Mouse (Mus musculus) activated CD4-positive, CD25-positive, alpha-beta regulatory T cell, adult 4 months (primary cell): ENCODE measurements around the gene Gm44503. TPM values are rescaled to one million over a fixed set of nuclear protein-coding genes. Genes with fewer than 3 reads are reported as not detected.

Source experiments
- ATAC-seq: one replicate; pipeline ENCODE4 v1.8.0; 2017
- polyA plus RNA-seq, 2 experiments: library from polyadenylated mRNA; unstranded; fragments of 100-300 nt; shearing (Covaris generic); gene quantifications; one replicate each; pipeline ENCODE4 v1.2.1; 2017

Gene Gm44503
- polyA plus RNA-seq, 2 experiments from 2014 or later, result not detected

DNA sequence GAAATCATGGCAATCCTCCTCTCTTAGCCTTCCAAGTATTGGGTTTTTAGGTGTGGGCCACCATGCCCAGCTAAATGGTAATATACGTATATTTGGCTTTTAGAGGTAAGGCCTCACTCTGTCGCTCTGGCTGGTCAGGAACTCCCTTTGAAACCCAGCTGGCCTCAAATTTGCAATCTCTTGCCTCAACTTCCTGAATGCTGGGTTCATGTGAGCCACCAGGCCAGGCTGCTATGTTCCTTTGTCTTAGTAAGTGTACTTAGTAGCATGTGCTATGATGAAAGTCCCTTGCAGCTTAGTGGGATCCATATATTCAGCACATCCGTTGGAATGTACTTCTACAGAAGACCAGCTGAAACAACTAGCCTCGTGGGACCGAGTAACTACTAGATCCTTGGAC, 16.1 kb downstream of the Gm44503 start:
- no peak for ATAC-seq

DNA sequence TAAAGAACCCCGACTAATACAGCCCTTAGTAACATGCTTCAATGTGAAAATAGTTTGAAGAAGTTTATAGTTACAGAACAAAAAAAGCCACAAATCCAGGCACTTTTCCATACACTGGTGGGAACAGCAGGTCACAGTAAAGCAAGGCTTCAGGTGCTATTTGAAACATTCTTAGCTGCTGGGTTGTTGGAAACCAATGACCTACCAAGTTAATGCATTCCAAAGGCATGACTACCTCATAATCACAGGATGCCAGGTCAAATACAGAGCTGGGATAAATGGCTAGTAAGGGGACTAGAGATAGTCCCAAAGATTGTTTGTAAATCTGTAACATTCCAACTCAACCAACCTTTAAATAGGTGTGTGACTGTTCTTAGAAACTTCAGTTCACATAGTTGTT, 16.6 kb downstream of the Gm44503 start:
- no peak for ATAC-seq

DNA sequence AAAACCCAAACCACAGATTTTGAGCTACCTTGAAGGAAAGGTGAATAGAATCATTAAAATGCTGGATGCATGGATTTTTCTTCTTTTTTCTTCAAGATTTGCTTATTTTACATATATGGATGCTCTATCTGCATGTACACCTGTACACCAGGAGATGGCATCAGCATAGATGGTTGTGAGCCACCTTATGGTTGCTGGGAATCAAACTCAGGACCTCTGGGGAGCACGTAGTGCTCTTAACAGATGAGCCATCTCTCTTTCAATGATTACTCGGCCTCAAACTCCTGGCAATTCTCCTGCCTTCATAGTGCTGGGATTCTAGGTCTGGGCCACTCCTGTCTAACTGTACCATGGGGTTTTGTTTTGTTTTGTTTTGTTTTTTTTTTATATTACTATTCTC, 24.4 kb downstream of the Gm44503 start:
- no peak for ATAC-seq

DNA sequence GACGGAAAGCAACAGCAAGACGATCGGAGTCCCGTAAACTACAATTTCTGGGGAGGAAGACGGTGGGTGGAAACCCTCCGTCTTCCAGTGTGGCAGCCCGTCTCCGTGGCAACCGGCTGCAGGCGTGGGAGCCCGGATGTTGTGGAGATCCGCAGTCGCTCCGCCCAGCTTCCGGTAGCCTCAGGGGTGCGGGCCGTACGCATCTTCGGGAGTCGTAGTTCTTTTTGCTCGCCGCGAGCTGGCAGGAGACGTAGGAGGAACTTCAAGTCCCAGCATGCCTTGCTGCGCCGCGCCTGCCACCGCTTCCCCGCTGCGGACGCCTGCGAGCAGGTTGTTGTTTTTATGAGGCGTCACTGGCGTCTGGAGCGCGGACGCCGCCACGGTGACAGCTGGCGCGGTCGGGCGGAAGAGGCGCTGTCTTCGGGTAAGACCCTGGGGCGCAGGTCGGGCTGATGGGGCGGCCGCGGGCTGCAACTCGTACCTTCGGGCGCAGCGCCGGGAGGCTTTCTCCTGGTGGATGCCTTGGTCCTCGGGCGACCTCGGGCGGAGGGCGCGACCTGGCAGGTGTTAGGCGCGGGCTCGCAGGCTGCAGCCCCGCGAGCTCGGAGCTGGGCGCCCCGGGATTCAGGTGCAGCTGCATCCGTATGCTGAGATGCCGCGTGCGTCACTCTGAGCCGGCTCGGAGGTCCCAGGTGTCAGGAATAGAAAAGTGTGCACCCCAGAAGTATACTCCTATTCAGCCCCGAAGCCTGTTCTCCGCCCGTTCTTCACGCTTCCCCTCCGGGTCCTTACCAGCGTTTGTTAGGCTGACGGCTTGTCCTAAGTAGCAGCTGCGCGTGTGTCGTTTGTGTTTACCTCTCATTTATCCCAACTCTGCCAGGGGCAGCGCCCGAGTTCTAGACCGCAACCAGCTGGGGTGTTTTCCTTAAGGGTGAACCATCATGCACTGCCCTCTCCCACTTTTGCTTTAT, 26.9 kb downstream of the Gm44503 start, which contains the start of the genes Ccpg1os and Ccpg1:
Gene Ccpg1os, minus strand, starts transcription at position 133 of the 971 bp plus-strand sequence.
Gene Ccpg1, plus strand, starts transcription at position 180 of the 971 bp plus-strand sequence.
- peak; percentile 96 for ATAC-seq

DNA sequence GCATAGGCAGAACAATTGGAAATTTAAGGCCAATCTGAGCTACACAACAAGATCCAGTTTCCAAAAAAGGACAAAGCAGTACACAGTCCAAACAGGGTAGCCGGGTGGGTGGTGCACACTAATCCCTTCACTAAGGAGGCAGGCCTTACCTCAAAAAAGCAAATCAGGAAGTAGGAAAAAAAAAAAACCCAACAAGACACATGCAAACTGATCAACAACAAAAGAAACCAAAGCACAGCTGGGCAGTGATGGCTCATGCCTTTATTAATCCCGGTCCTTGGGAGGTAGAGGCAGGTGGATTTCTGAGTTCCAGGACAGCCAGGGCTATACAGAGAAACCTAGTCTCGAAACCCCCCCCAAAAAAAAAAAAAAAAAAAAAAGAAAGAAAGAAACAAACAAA, 29.1 kb downstream of the Gm44503 start:
- ATAC-seq, result no peak

DNA sequence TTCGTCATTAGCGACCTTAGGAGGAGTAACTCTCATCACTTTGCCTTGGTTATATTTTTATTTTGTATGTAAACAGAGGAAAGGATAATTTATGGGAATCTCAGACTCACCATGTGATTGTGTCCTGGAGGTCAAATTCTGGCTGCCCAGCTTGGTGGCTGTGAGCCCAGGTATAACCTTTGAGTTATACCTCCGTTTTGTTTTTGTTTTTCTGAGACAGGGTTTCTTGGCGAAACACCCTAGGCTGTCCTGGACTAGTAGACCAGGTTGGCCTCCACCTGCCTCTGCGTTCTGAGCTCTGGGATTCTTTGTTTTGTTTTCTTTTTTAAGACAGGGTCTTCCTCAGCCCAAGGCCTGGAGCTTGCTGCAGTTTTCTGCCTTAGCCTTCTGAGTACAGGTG, 30.1 kb downstream of the Gm44503 start:
- no peak for ATAC-seq

DNA sequence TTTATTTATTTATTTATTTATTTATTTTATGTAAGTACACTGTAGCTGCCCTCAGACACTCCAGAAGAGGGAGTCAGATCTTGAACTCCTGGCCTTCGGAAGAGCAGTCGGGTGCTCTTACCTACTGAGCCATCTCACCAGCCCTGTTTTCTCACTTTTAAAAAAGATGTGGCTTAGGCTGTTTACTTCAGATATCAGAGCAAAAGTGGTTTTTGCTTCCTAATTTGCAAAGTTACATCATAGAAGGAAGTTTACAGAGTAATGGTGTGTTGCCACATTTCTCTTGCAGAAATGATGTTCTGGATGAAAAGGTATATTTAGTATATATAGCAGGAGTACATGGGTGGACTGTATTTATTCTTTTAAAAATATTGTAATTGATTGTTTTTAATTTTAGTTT, 32.8 kb downstream of the Gm44503 start:
- ATAC-seq, result no peak

DNA sequence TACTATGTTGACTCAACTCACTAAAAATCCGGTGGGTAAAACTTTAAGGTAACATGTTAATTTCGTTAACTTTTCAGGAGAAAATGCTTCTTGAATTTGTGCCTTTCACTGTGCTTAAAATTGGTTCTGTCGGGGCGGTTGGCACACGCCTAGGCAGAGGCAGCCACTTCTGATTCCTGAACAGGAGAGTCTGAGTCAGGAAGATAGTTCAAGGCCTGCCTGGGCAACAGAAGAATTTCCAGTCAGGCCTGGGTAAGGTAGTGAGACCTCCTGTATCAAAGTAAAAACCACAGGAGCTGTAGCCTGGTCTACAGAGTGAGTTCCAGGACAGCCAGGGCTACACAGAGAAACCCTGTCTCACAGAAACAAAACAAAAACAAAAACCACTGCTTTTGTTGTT, 33.9 kb downstream of the Gm44503 start:
- ATAC-seq, result no peak

DNA sequence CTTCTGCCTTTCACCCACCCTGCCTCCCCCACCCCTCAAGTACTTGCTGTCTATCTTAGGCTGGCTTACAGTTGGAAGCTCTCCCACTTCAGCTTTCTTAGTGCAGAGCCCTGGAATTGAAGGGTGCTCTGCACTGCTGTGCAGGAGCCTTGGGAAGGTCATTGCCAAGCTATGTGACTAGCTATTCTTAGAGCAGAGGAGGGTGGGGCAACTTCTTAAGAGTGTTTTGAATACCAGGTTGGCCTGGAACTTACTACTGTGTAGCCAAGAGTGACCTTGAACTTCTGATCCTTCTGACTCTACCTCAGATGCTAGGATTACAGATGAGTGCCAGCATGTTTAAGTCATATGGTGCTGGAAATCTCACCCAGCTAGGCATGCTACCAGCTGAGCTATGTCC, 37.5 kb downstream of the Gm44503 start:
- ATAC-seq, result no peak

DNA sequence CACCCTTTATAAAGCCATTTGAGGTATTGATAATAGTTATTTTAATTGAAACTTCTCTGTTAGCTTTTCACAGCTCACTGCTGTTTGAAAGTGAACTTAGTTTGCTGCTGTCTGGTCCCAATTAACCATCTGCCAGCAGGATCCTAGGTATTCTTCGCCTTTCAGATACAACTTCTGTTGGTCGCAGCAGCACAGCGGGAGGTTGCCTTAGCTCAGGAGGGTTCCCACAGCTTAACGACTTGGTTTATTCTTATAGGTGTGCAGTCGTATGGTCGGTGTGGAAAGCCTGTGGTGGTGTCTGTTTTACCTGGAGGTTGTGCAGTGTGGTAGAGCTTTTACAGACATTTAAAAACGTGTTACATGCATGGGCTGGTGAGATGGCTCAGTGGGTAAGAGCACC, 38.2 kb downstream of the Gm44503 start:
- ATAC-seq, result no peak

DNA sequence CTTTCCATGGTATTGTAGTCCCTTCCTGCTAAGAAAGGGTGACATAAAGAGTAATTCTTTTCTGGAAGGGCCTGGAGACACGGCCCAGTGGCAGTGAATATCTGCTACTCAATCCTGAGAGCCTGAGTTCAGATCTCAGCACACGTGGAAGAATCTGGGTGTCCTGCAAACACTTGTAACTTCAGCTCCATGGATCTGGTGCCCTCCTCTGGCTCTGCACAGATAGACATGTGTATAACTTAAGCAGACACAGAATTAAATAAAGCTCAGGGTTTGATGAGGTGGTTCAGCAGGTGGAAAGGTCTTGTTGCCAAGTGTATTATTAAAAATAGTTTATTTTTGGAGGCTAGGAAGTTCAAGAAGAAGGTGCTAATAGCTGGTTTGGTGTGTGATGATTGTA, 41.8 kb downstream of the Gm44503 start:
- ATAC-seq, result no peak

DNA sequence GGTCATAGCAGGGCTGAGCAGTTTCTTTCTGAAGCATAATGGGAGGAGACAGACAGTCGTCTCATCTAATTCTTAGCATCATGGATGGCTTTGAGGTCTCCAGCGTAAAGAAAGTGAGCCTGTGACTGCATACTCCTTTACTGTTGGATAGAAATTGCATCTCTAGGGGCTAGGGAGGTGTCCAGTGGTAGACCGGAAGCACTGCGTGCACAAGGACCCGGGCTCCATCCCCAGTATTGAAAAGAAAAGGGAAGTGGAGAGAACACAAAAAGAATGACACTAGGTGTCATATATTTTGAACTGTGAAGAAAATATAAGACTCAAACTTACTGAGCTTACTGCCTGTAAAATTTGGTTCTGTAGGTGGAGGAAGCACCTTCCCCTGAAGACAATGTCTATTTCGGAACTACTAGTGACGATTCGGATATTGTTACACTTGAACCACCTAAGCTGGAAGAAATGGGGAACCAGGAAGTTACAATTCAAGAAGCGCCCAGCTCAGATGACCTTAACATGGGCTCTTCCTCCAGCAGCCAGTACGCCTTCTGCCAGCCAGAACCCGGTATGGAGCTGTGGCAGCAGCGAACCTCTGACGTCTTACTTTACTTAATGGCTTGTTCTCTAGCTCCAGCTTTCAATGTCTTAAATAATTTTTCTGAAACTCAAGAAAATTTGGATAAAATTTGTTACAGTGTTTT, 42.8 kb downstream of the Gm44503 start:
- ATAC-seq, result no peak

DNA sequence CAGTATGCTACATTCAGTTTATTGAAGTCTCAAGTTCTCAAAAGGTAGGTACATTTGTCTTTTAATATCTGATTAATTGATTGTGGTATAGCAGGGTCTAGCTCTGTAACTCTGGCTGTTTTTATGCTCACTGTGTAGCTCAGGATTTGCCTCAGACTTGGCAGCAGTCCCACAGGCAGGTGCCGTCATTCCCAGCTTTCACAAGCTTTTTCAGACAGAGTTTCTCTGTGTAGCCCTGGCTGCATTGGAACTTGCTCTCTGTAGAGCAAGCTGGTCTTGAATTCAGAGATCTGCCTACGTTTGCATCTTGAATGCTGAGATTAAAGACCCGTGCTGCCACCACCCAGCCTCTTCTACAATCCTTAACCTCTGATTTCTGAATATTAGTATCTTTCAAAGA, 43.5 kb downstream of the Gm44503 start:
- no peak for ATAC-seq

DNA sequence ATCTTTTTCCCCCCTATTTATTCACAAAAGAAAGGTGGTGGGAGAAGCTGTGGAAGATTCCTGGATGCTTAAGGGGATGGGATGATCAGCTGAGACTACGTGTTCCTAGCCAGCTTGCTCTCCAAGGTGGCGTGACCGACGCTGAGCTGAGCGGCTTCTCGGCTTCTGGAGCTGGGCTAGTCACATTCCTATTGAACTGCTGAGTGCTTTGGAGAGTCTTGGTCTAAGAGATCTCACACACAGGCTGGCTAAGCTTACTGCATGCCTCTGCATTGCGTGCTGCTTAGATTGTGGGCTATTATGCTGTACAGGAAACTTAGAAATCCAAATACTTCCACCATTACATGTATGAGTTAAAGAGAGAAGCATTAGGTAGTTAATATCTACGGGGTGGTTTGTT, 45.4 kb downstream of the Gm44503 start:
- ATAC-seq, result no peak

DNA sequence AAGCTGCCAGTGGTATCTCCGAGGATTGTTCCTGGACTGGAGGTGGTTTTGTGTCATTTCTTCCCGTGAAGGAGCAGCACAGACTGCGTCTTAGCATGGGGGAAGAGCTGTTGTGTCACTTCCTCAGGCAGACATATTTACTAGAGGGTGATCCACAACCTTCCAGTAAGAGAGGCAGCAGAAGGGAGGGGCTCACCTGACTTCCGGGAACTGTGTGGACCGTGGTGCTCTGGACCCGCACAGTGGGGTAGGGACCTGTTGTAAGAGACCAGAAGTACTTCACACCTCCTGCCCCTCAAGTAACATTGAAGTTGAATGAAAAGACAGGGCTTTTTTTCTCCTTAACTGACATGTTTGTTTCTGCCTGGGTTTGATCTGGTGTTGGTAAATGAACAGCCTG, 46.5 kb downstream of the Gm44503 start:
- no peak for ATAC-seq

DNA sequence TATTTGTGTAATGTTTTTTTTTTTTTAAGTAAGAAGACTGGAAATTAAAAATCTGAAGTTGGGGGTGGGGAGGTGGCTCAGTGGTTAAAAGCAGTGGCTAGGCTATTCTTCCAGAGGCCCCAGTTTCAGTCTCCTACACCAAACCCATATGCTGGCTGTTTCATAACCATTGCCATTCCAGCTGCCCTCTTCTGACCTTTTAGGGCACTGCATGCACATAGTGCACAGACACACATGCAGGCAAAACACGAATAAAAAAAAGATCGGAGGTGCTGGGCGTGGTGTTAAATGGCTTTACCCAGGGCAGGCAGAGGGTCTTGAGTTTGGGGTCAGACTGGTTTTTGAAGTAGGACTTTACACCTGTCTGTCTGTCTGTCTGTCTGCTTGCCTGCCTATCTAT, 47.5 kb downstream of the Gm44503 start:
- no peak for ATAC-seq

DNA sequence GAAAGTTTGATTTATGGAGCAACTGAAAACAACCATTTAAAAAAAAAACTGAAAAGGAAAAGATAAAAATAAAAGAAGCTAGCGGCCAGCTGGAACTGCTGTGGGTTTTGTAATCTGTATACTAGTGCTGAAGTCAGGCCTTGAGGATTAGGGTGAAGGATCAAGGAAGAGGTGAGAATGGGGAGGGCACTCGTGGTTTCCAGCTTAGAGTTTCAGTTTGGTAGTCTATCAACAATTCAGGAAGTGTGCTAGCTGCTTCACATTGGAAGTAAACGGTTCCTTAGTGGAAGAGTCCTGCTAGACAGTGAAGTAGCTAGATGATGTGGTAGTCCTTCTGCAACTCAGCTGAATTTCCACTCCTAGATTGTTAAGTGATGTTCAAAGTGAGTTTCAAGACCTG, 49.7 kb downstream of the Gm44503 start:
- ATAC-seq, result no peak

DNA sequence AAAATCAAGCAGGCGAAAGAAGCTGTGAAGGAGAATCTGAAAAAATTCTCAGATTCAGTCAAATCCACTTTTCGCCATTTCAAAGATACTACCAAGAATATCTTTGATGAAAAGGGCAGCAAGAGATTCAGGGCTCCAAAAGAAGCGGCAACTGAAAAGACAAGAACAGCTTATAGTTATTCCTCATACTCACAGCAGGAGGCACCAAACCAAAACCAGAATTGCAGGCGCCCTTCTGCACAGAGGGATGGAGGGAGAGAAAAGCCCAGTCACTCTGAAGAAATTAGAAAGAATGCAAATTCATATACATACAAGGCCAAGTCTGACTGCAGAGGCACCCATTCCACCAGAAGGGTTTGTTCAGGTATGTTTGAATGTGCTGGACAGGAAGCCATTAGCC, 54.0 kb downstream of the Gm44503 start:
- no peak for ATAC-seq

DNA sequence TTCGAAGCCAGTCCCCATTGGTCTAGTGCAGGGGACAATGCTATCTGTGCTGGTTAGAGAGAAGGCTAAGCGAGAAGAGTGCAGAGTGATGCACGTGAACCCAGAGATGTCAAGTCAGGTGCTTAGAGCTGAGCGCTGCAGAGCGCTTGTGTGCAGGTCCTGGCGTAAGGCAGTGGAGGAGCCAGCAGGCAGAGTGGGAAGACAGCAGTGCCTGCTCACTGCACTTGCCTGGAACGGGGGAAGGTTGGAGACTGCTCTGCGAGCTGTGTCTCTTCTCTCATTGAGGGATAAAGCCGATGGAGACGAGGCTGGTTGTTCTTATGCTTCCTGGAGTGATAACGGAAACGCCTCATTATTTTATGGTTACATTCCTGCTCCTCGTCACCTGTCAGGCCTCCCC, 56.1 kb downstream of the Gm44503 start:
- no peak for ATAC-seq

DNA sequence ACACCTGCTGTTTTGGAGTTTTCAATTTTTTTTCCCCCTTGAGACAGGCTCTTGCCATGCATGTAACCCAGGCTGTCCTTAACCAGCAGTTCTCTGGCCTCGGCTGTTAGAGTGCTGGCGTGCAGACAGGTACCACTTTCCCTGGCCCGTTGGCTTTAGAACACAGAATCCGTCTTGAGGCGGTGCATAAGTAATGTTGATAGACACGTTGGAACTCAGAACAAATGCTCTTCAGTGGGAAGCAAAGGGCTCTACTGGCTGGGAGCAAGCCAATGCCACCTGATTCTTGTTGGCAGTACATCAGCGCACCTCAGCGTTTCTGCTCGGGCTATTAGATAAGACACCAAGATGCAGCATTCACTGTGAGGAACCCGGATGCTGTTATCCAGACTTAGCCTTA, 61.2 kb downstream of the Gm44503 start:
- no peak for ATAC-seq

DNA sequence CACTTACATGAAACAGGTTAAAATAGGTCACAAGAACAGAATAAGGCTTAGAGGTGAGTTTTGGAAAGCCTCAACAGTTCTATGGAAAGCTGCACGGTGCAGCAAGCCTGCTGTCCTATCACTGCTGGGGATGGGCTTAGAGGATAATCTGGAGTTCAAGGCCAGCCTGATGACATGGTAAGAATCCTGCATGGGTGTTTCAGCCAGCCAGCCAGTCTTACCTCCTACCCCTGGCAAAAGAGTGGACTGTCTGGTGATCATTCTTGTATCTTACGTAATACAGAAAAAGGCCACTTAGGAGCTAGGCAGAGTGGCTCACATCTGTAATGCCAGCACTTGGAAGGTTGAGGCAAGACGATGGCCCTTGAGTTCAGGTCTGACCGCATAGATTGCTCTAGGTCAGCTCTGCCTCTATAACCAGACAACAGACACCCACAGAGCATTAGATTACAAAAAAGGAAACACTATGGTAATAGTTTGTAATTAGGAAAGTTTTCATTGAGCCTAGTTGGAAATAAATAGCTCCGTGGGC, 62.0 kb downstream of the Gm44503 start:
- ATAC-seq, result no peak

DNA sequence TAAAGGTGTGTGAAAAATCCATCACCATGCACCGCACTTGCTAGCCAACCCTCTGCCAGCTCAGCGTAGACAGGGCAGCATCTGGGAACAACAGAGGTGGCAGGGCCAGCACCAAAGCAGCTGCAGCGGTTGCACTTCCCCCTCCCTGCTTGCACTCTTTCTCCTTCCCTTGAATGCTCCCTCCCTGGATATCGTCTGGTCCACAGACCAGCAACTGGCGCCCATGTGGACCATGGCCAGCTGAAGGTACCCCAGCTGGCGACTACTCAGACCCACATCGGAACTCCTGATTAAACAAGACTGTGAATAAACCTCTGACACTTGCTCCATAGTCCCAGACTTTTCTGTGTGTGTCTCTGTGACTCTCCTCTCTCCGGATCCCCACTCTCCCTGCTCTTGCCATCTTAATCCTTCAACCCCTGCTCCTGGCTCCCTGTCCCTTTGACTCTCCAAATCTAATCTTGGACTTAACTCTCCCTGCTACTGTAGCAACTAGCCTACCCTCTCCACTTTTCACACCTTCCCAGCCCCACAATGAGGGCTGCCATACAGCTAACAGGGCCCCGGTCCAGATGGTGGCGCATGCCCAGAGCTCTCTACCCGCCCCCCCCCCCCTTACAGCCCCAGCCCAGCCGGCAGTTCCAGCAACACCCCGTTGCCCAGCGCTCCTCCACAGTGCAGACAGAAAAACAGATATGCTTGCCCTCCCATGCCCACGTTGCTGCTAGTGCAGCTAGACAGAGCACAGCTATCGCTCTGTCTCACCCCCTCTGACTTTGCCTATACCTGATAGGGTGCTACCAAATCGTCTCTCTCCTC, 67.4 kb downstream of the Gm44503 start:
- no peak for ATAC-seq

DNA sequence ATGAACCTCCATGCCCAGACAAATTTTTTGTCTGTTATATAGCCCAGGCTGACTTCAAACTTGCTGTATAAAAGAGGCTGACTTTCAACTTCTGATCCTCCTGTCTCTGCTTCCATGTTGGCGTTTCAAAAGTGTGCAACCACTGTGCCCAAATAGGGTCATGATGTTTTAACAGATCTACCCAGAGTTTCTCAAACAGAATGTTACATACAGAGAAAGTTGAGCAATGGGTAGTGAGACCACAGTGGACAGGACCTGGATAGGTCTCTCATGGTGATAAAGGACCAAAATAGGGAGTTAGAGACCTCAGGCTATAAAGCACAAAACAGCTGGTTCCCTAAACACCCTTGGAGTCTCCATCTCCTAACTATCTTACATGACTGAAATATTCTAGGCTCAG, 71.8 kb downstream of the Gm44503 start:
- ATAC-seq, result no peak
